Mouse (Mus musculus): ENCODE results near the gene Treml2. TPM values are rescaled to one million over a fixed set of nuclear protein-coding genes. Genes with fewer than 3 reads are reported as not detected.
A peak's percentile ranks its signal among the peaks of the same experiment; 100 is the strongest.

Treml2 gene
- polyA plus RNA-seq, 1 experiment from 2014 or later = 0.10 TPM

DNA sequence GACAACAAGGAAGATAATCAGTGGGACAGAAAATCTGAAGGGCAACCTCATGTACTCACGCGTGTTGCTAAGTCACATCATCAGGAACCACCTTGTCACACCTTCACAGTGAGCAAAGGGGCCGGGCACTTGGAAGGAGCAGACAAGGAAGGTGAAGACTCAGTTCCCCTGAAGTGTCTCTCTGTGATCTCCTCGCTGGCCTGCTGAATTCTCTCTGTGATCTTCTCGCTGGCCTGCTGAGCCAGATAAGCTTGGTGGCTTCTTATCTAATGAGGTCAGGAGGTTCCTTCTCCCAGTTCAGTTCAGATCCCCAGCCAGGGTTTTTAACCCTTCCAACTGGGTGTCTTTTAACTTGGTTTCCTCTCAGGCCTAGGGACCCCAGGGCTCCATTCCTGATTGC lies 27.1 kb upstream of the Treml2 start:
- TF ChIP-seq EP300 (optimal IDR thresholded peaks at IDR 0.05) (no peak), CTCF (IDR thresholded peaks at IDR 0.05; ENCODE audit: low read depth) (no peak)
- ATAC-seq (ENCODE audit: low FRiP score, low TSS enrichment) (no peak), DNase-seq (ENCODE audit: low spot score) (no peak)
- H3K27ac ChIP-seq (replicated peaks) = no peak overlapping the region
- no peaks in the 10 kb centered on the region for H3K36me3 ChIP-seq (ENCODE audit: control insufficient read depth, insufficient read depth, low read length)
- 69% methylated on average over 5 of the region's 5 CpGs for WGBS
- no peaks in the 10 kb centered on the region for H3K27me3 ChIP-seq (ENCODE audit: control insufficient read depth, insufficient read depth, low read length)
- no peaks in the 10 kb centered on the region for H3K9me3 ChIP-seq (ENCODE audit: control insufficient read depth, low read length)
- no peak overlapping the region for H3K4me3 ChIP-seq (ENCODE audit: low read depth, low read length)
- no peaks in the 10 kb centered on the region for H3K4me1 ChIP-seq (replicated peaks; ENCODE audit: control insufficient read depth, insufficient read depth)
- no peak overlapping the region for H3K4me2 ChIP-seq (replicated peaks; ENCODE audit: low read depth)
- H3K9ac ChIP-seq (ENCODE audit: low read length) = no peak overlapping the region

DNA sequence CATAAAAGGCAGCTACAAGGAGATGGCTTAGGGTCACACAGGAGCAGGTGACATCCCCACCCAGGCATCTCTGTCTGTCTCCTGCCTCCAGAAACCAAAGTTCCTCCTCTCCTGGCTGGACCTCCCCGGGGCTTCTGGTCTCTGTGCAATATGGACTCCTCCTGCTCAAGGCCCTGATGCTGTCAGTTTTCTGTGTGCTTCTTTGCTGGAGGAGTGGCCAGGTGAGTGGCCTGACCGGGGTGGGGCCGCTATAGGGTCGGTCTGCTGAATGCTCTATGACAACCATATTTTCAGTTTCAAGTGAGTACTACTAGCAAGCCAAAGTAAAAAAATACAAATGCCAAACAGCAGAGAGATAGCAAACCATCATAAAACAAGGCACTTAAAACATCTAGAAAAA lies 26.7 kb upstream of the Treml2 start:
- Histone ChIP-seq H3K27me3 (ENCODE audit: control insufficient read depth, insufficient read depth, low read length) (no peaks in the 10 kb centered on the region), H3K9me3 (ENCODE audit: control insufficient read depth, low read length) (no peaks in the 10 kb centered on the region), H3K4me1 (replicated peaks; ENCODE audit: control insufficient read depth, insufficient read depth) (no peaks in the 10 kb centered on the region), H3K4me2 (replicated peaks; ENCODE audit: low read depth) (no peak overlapping the region), H3K36me3 (ENCODE audit: control insufficient read depth, insufficient read depth, low read length) (no peaks in the 10 kb centered on the region), H3K4me3 (ENCODE audit: low read depth, low read length) (no peak overlapping the region), H3K9ac (ENCODE audit: low read length) (no peak overlapping the region), H3K27ac (replicated peaks) (no peak overlapping the region)
- ATAC-seq (ENCODE audit: low FRiP score, low TSS enrichment) = no peak
- DNase-seq (ENCODE audit: low spot score) = no peak
- TF ChIP-seq CTCF (IDR thresholded peaks at IDR 0.05; ENCODE audit: low read depth) (no peak), EP300 (optimal IDR thresholded peaks at IDR 0.05) (no peak)
- WGBS = 82% methylated on average over 4 of the region's 4 CpGs

DNA sequence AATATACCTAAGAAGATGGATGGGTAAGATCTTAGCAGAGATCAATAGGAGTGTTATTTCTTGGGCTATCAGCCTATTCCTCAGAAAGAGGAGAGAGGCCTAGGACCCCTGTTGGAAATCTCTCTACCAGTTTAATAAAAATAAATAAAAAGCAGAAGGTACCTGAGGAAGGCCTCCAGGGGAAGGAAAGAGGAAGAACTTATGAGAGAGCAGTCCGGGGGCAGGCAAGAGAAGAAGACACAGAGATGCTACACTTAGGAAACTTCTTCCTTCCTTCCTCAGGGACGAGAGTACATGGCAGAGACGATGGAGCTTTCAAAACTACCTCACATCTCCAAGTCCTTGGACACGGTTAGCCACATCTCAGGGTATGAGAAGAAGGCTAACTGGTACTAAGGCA lies 25.2 kb upstream of the Treml2 start:
- no peak overlapping the region for H3K9ac ChIP-seq (ENCODE audit: low read length)
- WGBS = 84% methylated on average over 4 of the region's 4 CpGs
- no peak overlapping the region for H3K4me2 ChIP-seq (replicated peaks; ENCODE audit: low read depth)
- ATAC-seq (ENCODE audit: low FRiP score, low TSS enrichment) (no peak), DNase-seq (ENCODE audit: low spot score) (no peak)
- no peaks in the 10 kb centered on the region for H3K36me3 ChIP-seq (ENCODE audit: control insufficient read depth, insufficient read depth, low read length)
- H3K9me3 ChIP-seq (ENCODE audit: control insufficient read depth, low read length) = no peaks in the 10 kb centered on the region
- H3K27ac ChIP-seq (replicated peaks) = no peak overlapping the region
- H3K4me1 ChIP-seq (replicated peaks; ENCODE audit: control insufficient read depth, insufficient read depth) = no peaks in the 10 kb centered on the region
- H3K4me3 ChIP-seq (ENCODE audit: low read depth, low read length) = no peak overlapping the region
- no peak for TF ChIP-seq EP300 (optimal IDR thresholded peaks at IDR 0.05)
- no peaks in the 10 kb centered on the region for H3K27me3 ChIP-seq (ENCODE audit: control insufficient read depth, insufficient read depth, low read length)

DNA sequence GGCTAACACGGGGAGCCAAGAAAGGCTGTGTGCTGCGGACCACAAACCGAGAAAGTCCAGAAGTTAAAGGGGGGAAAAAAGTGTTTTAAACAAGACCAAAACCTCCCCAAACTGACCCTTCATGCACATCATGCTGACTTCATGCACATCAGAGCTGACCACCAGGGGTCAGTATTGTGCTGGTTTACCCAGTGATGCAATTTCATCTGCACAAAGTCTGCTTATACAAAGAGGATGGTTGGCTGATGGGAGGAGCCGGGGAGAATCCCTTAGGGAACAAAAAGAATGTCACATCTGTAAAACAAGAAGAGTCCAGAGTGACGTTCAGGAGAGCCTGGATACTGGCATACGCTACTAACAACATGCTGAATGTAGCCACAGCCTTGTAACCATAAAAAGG lies 24.4 kb upstream of the Treml2 start:
- Histone ChIP-seq H3K27ac (replicated peaks) (no peak overlapping the region), H3K4me3 (ENCODE audit: low read depth, low read length) (no peak overlapping the region), H3K36me3 (ENCODE audit: control insufficient read depth, insufficient read depth, low read length) (no peaks in the 10 kb centered on the region), H3K9ac (ENCODE audit: low read length) (no peak overlapping the region), H3K4me1 (replicated peaks; ENCODE audit: control insufficient read depth, insufficient read depth) (no peaks in the 10 kb centered on the region), H3K4me2 (replicated peaks; ENCODE audit: low read depth) (no peak overlapping the region), H3K9me3 (ENCODE audit: control insufficient read depth, low read length) (no peaks in the 10 kb centered on the region), H3K27me3 (ENCODE audit: control insufficient read depth, insufficient read depth, low read length) (no peaks in the 10 kb centered on the region)
- ATAC-seq (ENCODE audit: low FRiP score, low TSS enrichment) = no peak
- WGBS = 32% methylated on average over 6 of the region's 6 CpGs
- TF ChIP-seq CTCF (IDR thresholded peaks at IDR 0.05; ENCODE audit: low read depth) = peak; percentile 90
- no peak for TF ChIP-seq EP300 (optimal IDR thresholded peaks at IDR 0.05)
- peak; percentile 77 for DNase-seq (ENCODE audit: low spot score)

DNA sequence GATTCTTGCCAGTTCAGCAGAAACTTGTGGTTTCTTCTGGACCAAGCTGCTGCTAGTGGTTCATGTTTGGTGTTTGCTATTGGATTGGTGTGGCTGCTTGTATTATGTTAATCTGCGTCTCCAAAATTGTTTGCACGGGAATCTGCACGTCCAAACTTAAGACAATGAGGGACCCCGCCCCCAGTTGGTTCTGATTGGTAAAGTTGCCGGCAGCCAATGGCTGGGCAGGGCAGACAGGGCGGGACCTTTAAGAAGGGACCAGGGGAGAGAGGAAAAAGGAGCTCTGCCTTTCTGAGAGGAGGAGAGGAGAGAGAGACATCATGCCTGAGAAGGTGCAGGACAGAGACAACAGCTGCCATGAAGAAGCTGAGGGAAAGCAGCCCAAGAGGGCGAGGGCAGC lies 23.6 kb upstream of the Treml2 start:
- no peak for ATAC-seq (ENCODE audit: low FRiP score, low TSS enrichment)
- 49% methylated on average over 7 of the region's 7 CpGs for WGBS
- no peak overlapping the region for H3K9ac ChIP-seq (ENCODE audit: low read length)
- no peak overlapping the region for H3K27ac ChIP-seq (replicated peaks)
- no peaks in the 10 kb centered on the region for H3K9me3 ChIP-seq (ENCODE audit: control insufficient read depth, low read length)
- H3K4me2 ChIP-seq (replicated peaks; ENCODE audit: low read depth) = no peak overlapping the region
- H3K4me1 ChIP-seq (replicated peaks; ENCODE audit: control insufficient read depth, insufficient read depth) = no peaks in the 10 kb centered on the region
- no peaks in the 10 kb centered on the region for H3K27me3 ChIP-seq (ENCODE audit: control insufficient read depth, insufficient read depth, low read length)
- H3K36me3 ChIP-seq (ENCODE audit: control insufficient read depth, insufficient read depth, low read length) = no peaks in the 10 kb centered on the region
- H3K4me3 ChIP-seq (ENCODE audit: low read depth, low read length) = no peak overlapping the region
- TF ChIP-seq EP300 (optimal IDR thresholded peaks at IDR 0.05) = no peak
- TF ChIP-seq CTCF (IDR thresholded peaks at IDR 0.05; ENCODE audit: low read depth) = no peak
- DNase-seq (ENCODE audit: low spot score) = no peak

- H3K4me2 ChIP-seq (replicated peaks; ENCODE audit: low read depth) = no peak overlapping the region
- no peak overlapping the region for H3K9ac ChIP-seq (ENCODE audit: low read length)
- no peaks in the 10 kb centered on the region for H3K27me3 ChIP-seq (ENCODE audit: control insufficient read depth, insufficient read depth, low read length)
- H3K36me3 ChIP-seq (ENCODE audit: control insufficient read depth, insufficient read depth, low read length) = no peaks in the 10 kb centered on the region
- TF ChIP-seq CTCF (IDR thresholded peaks at IDR 0.05; ENCODE audit: low read depth) (no peak), EP300 (optimal IDR thresholded peaks at IDR 0.05) (no peak)
- no peak for DNase-seq (ENCODE audit: low spot score)
- H3K4me1 ChIP-seq (replicated peaks; ENCODE audit: control insufficient read depth, insufficient read depth) = no peaks in the 10 kb centered on the region
- H3K27ac ChIP-seq (replicated peaks) = no peak overlapping the region
- no peak for ATAC-seq (ENCODE audit: low FRiP score, low TSS enrichment)
- no peak overlapping the region for H3K4me3 ChIP-seq (ENCODE audit: low read depth, low read length)
- no peaks in the 10 kb centered on the region for H3K9me3 ChIP-seq (ENCODE audit: control insufficient read depth, low read length)
Measured at GRCm38 (mm10) chr17:48278381-48278780, 20.9 kb upstream of the Treml2 start.
